Mouse (Mus musculus) heart, postnatal 0 days (tissue): ENCODE results near the gene Grid1.

ENCODE experiments used
- CTCF ChIP-seq: IDR thresholded peaks from 2 replicates; pipeline ENCODE4 v1.5.1; 2016; ENCODE audit warnings: antibody characterized with exemption, control low read depth, low read depth
- EP300 ChIP-seq: IDR thresholded peaks from 2 replicates; pipeline ENCODE4 v1.6.1; 2016; ENCODE audit warnings: antibody characterized with exemption, low read depth

DNA sequence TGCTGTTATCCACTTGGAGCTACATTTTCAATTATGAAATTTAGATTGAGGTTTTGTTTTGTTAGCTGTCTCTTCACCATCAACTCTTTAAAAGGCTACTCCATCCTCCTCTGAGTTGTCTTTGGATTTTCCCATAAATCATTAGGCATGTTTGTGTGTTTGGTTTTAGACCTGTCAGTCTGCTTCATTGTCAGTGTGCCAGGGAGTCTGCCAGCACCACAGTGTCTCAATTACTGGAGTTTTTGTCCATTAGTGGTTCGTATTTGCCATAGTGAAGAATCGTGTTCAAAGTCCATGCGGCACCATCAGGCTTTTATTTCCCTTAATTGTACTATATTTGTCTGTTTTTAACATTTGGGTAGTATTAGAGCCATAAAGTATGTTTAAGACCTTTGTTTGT, 516.7 kb downstream of the Grid1 start:
- no peak for TF ChIP-seq EP300
- no peak for TF ChIP-seq CTCF
